Mouse (Mus musculus): ENCODE results near the gene Atp1b2.
"Not testable (repeated sequence)": the region's sequence is repeated elsewhere in the genome, so short reads cannot be mapped to it uniquely, and the experiment has no call there.

The Atp1b2 gene

GRCm38 (mm10) chr11:69605726-69606490 is at the start of gene Atp1b2:
Atp1b2 (minus strand) TSS chr11:69605942.
- peak; percentile 70 for DNase-seq

- DNase-seq = no peak
Observed at GRCm38 (mm10) chr11:69654760-69655159, 49.0 kb upstream of the Atp1b2 start.

GRCm38 (mm10) chr11:69653399-69653798 is 47.7 kb upstream of the Atp1b2 start:
- no peak for DNase-seq

GRCm38 (mm10) chr11:69645860-69646259 is 40.1 kb upstream of the Atp1b2 start:
- no peak for DNase-seq

- DNase-seq = no peak
Observed at GRCm38 (mm10) chr11:69635471-69635870, 29.7 kb upstream of the Atp1b2 start.

- DNase-seq = no peak
Observed at GRCm38 (mm10) chr11:69633128-69633866, 27.6 kb upstream of the Atp1b2 start.

- DNase-seq = peak; percentile 100
Observed at GRCm38 (mm10) chr11:69632284-69633089, 26.7 kb upstream of the Atp1b2 start, which contains the start of gene Fxr2. Fxr2 (plus strand) TSS chr11:69632990.

GRCm38 (mm10) chr11:69629802-69630201 is 24.1 kb upstream of the Atp1b2 start:
- DNase-seq = no peak

GRCm38 (mm10) chr11:69628286-69628685 is 22.5 kb upstream of the Atp1b2 start:
- DNase-seq = peak; percentile 84

- DNase-seq = not testable (repeated sequence)
Observed at GRCm38 (mm10) chr11:69624339-69624738, 18.6 kb upstream of the Atp1b2 start.

GRCm38 (mm10) chr11:69623006-69623405 is 17.3 kb upstream of the Atp1b2 start:
- DNase-seq = no peak

- no peak for DNase-seq
Observed at GRCm38 (mm10) chr11:69622406-69622805, 16.7 kb upstream of the Atp1b2 start.

- peak; percentile 73 for DNase-seq
Observed at GRCm38 (mm10) chr11:69621571-69622268, 16.0 kb upstream of the Atp1b2 start, which contains the start of gene Sat2. Sat2 (plus strand) TSS chr11:69622024.

- DNase-seq = no peak
Observed at GRCm38 (mm10) chr11:69620394-69621081, 14.8 kb upstream of the Atp1b2 start.

GRCm38 (mm10) chr11:69617805-69618204 is 12.1 kb upstream of the Atp1b2 start, which contains the start of gene Shbg:
Shbg (minus strand) TSS chr11:69617905.
- no peak for DNase-seq

- no peak for DNase-seq
Observed at GRCm38 (mm10) chr11:69616781-69617180, 11.0 kb upstream of the Atp1b2 start.

GRCm38 (mm10) chr11:69614257-69614588 is 8.5 kb upstream of the Atp1b2 start:
- not testable (repeated sequence) for DNase-seq

GRCm38 (mm10) chr11:69613553-69614256 is 8.0 kb upstream of the Atp1b2 start:
- peak; percentile 92 for DNase-seq

- no peak for DNase-seq
Observed at GRCm38 (mm10) chr11:69610899-69611298, 5.2 kb upstream of the Atp1b2 start.

- no peak for DNase-seq
Observed at GRCm38 (mm10) chr11:69609416-69609815, 3.7 kb upstream of the Atp1b2 start.

- DNase-seq = no peak
Observed at GRCm38 (mm10) chr11:69608525-69608924, 2.8 kb upstream of the Atp1b2 start.
